Mouse (Mus musculus) forebrain, embryonic 14.5 days (tissue): Measurements from ENCODE around the gene Rbm41. TPM values are rescaled to one million over a fixed set of nuclear protein-coding genes. Genes with fewer than 3 reads are reported as not detected.
A peak's percentile ranks its signal among the peaks of the same experiment; 100 is the strongest.

Experiments used
- ATAC-seq: fragments of 200-750 bp; cut with Nextera tagmentation; 2 replicates; pipeline ENCODE4 v1.8.0; 2017; ENCODE audit warnings: mild to moderate bottlenecking, moderate library complexity
- DNase-seq: peaks from one replicate; pipeline ENCODE4 v3.0.0-alpha.2; 2015; ENCODE audit warnings: low spot score
- H3K27ac ChIP-seq: fragments of 300-500 bp; sonication (generic); 2 replicates; pipeline ENCODE4 v1.5.1; 2014; ENCODE audit warnings: low read depth, mild to moderate bottlenecking, control low read depth, low read length, moderate library complexity
- H3K27me3 ChIP-seq: fragments of 300-500 bp; sonication (generic); replicated peaks from 2 replicates; pipeline ENCODE4 v1.6.1; 2014; ENCODE audit warnings: low read length, control low read depth, mixed read lengths; ENCODE audit not compliant: control insufficient read depth, insufficient read depth
- H3K36me3 ChIP-seq: fragments of 300-500 bp; sonication (generic); 2 replicates; pipeline ENCODE4 v1.6.1; 2014; ENCODE audit warnings: low read length, control low read depth; ENCODE audit not compliant: control insufficient read depth, insufficient read depth
- H3K4me1 ChIP-seq: fragments of 300-500 bp; sonication (generic); 2 replicates; pipeline ENCODE4 v1.6.1; 2014; ENCODE audit warnings: antibody characterized with exemption, low read length, control low read depth; ENCODE audit not compliant: control insufficient read depth, insufficient read depth
- H3K4me2 ChIP-seq: fragments of 300-500 bp; sonication (generic); 2 replicates; pipeline ENCODE4 v1.6.1; 2014; ENCODE audit warnings: mild to moderate bottlenecking, control low read depth, low read length
- H3K4me3 ChIP-seq: fragments of 300-500 bp; sonication (generic); 2 replicates; pipeline ENCODE4 v1.5.1; 2014; ENCODE audit warnings: low read depth, low read length, control low read depth
- H3K9ac ChIP-seq: fragments of 300-500 bp; sonication (generic); 2 replicates; pipeline ENCODE4 v1.6.1; 2014; ENCODE audit warnings: mild to moderate bottlenecking, low read length, control low read depth, moderate library complexity
- H3K9me3 ChIP-seq: fragments of 300-500 bp; sonication (generic); replicated peaks from 2 replicates; pipeline ENCODE4 v1.6.1; 2016; ENCODE audit warnings: low read length, control low read depth, mixed read lengths; ENCODE audit not compliant: control insufficient read depth
- WGBS: fragments of 180-500 bp; shearing (Covaris S2); extraction: QIAGEN DNeasy Blood & Tissue Kit; methylation state at CpG from one replicate; pipeline ENCODE4 v1.1.7; 2014; 5-methylcytosine and 5-hydroxymethylcytosine counted together
- polyA plus RNA-seq: library from polyadenylated mRNA; unstranded; fragments of >200 nt; fragmentation: Nextera tagmentation; extraction: Ambion mirVana; gene quantifications from 2 replicates; pipeline ENCODE4 v1.2.1, GENCODE M21; 2014

Rbm41 gene
- polyA plus RNA-seq, 1 experiment from 2014 or later, result 6.9 TPM

DNA sequence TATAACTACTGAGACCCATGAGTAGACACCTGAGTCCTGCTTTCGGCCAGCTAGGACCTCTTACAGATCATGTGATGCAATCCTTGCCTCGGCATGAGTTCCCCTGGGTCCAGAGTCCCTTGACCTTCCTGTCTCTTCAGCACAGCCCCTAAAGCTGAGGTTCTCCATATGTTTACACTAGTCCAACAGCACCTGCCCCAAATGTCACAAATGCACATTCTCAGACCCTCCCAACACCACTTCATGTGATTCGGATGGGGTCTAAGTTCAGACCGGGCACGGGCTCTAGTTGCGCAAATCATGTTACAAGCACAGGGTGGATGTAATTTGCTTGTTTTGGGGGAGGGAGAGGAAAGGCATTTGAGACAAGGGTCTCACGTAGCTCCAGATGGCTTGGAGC is 121.3 kb downstream of the Rbm41 start:
- ATAC-seq, result no peak
- WGBS, result 86% methylated on average over 7 of the region's 7 CpGs
- no peaks in the 10 kb centered on the region for H3K27me3 ChIP-seq

DNA sequence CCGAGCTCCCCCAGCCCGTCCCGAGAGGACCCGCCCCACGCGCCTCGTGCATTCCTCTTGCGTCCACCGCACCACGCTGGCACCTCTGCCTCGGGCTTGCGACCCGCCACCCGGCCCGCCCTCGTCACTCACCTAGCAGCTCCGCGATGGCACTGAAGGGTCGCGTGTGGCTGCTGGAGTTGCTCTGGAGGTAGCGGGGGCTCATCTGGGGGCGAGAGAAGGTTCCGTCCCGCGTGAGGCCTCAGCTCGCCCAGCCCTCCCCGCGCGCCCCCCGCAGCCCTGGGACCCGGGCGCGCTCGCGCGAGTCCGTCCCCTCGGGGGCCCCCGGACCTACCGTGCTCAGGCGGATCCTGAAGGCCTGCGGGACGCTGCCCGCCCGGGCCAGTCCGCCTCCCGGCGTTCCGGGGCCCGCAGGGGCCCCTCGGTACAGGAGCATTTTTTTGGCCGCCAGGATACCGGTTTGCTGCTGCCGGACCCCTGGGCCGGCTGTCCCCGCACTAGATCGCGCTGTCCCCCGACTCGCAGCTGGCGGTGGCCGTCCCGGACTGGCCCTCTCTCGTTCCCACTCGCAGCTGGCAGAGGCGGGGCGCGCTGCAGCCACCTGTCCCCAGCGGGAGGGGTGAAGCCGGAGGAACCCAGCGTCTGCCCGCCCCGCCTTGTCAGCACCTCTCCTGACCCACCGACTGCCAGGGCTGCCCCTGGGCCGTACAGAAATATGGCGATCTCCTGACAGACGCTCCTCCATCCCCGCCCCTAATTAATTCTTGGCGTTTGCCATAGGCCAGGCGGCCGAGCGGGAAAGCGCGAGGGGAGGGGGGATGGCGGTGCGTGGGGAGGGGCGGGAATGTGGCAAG is 127.2 kb downstream of the Rbm41 start, which contains the start of gene Morc4:
Gene Morc4 (minus strand): TSS at position 740 of the 854 bp plus-strand sequence.
- WGBS, result 43% methylated on average over 76 of the region's 87 CpGs
- peak within 1 kb of the TSS; percentile 57 for H3K9ac ChIP-seq

More for the DNA sequence above, 121.3 kb downstream of the Rbm41 start:
- DNase-seq, result no peak
- H3K36me3 ChIP-seq, result no peaks in the 10 kb centered on the region
- H3K4me2 ChIP-seq, result no peak overlapping the region
- peaks cover 3% of the 10 kb centered on the region; the same call in 1 of the 2 replicates for H3K4me1 ChIP-seq
- no peak overlapping the region for H3K4me3 ChIP-seq
- H3K9ac ChIP-seq, result no peak overlapping the region
- H3K27ac ChIP-seq, result no peak overlapping the region
- no peaks in the 10 kb centered on the region for H3K9me3 ChIP-seq

DNA sequence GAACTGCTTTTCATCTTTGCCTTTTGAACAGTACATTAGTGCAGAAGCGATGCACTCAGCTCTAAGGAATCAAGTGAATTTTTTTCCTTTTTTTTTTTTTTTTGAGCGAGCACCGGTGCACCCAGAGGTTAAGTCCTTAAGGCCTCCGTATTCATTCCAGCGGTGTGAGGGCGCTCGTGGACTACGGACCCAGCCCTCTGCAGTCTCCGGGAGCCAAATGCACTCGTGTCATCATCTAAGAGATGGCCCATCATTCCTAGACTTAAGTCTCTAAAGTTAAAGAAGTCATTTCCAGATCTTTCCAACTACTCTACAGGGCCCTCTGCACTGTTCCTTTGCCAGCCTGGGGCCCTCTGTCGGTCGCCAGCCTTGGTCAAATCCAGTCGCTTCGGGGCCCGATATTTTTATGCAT is 128.1 kb downstream of the Rbm41 start:
- DNase-seq (peak; percentile 24), ATAC-seq (peak; percentile 25)
- Histone ChIP-seq H3K4me3 (peak overlapping the region; percentile 46), H3K27ac (no peak overlapping the region), H3K4me1 (no peaks in the 10 kb centered on the region), H3K36me3 (no peaks in the 10 kb centered on the region), H3K4me2 (peak overlapping the region; percentile 66), H3K27me3 (no peaks in the 10 kb centered on the region), H3K9ac (no peak overlapping the region), H3K9me3 (no peaks in the 10 kb centered on the region)
- WGBS, result 28% methylated on average over 15 of the region's 15 CpGs

More for the DNA sequence above, 127.2 kb downstream of the Rbm41 start, which contains the start of gene Morc4:
- Histone ChIP-seq H3K4me3 (peak within 1 kb of the TSS; percentile 46), H3K27ac (no peak within 1 kb of the TSS), H3K27me3 (no peaks in the 10 kb centered on the region), H3K36me3 (no peaks in the 10 kb centered on the region), H3K4me1 (no peaks in the 10 kb centered on the region), H3K4me2 (peak within 1 kb of the TSS; percentile 66), H3K9me3 (no peaks in the 10 kb centered on the region)
- DNase-seq, result peak; percentile 74
- ATAC-seq, result peak; percentile 95

DNA sequence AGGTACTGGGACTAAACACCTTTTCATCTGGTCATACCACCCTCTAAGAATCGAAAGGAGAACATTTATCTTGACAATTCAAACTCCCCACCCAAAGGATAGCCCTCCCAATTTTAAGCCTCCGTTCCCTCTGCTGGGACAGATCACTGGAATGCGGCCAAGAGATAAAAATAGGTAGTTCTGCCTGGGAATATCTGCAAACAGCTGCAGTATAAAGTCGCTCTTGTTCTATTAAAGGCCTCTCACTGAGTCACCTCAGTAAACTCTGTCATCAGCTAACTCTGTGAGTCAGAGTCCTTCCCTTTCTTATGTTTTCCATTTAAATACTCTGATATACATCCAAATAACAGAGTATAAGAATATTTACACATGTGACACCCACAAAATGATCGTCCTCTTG is 139.0 kb downstream of the Rbm41 start:
- Histone ChIP-seq H3K9ac (no peak overlapping the region), H3K9me3 (no peaks in the 10 kb centered on the region), H3K27me3 (no peaks in the 10 kb centered on the region), H3K4me2 (no peak overlapping the region), H3K36me3 (no peaks in the 10 kb centered on the region), H3K4me1 (no peaks in the 10 kb centered on the region), H3K4me3 (no peak overlapping the region), H3K27ac (no peak overlapping the region)
- DNase-seq (no peak), ATAC-seq (no peak)
- 79% methylated on average over 5 of the region's 5 CpGs for WGBS

DNA sequence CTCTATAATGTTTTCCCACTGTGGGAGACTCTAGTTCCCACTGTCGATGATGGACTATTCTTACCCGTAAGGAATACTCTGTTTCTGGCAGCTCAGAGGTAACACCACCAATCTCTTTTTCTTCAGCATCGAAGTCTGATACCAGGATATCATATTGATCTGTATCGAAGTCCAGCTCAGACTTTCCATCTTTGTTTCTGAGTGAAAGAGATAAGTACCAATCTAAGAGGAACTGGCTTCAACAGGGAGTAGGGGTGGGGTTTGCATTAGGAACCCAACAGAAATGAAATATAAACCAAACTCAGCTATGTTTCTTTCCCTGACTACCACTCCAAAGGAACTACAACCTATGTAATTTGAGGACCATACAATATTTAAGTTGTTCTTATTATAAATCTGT is 143.6 kb downstream of the Rbm41 start:
- 91% methylated on average over 4 of the region's 4 CpGs for WGBS
- no peak for DNase-seq
- no peak overlapping the region for H3K4me3 ChIP-seq

DNA sequence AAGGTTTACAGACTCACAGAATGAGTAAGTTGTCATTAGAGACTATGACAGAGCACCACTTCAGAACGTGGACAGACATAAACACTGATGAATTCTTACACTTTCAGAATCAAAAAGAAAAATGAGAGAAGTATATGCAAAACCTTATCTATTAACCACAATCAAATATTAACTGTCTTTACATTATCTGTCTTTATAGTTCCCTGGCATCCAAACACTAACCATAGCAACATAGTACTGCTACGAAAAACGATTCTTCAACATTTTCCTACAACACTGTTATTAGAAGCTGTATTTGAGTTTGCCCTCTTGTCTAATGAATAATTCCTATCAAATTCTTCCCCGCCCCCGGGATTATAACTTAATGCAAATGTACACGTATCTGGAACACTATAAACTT is 157.3 kb downstream of the Rbm41 start:
- Histone ChIP-seq H3K36me3 (no peaks in the 10 kb centered on the region), H3K9ac (no peak overlapping the region), H3K9me3 (no peaks in the 10 kb centered on the region), H3K27ac (no peak overlapping the region), H3K27me3 (no peaks in the 10 kb centered on the region), H3K4me1 (no peaks in the 10 kb centered on the region), H3K4me2 (no peak overlapping the region), H3K4me3 (no peak overlapping the region)
- WGBS, result 77% methylated on average over 6 of the region's 6 CpGs
- DNase-seq, result no peak
- no peak for ATAC-seq

More for the DNA sequence above, 143.6 kb downstream of the Rbm41 start:
- no peaks in the 10 kb centered on the region for H3K4me1 ChIP-seq
- ATAC-seq, result no peak
- H3K9me3 ChIP-seq, result no peaks in the 10 kb centered on the region
- H3K27ac ChIP-seq, result no peak overlapping the region
- H3K9ac ChIP-seq, result no peak overlapping the region
- no peaks in the 10 kb centered on the region for H3K27me3 ChIP-seq
- H3K36me3 ChIP-seq, result no peaks in the 10 kb centered on the region
- H3K4me2 ChIP-seq, result no peak overlapping the region

Other genes with a start within 250 kb of the Rbm41 start
- gene Ripply1, start 216.2 kb downstream of the Rbm41 start, polyA plus RNA-seq, result not detected in 2 replicates
- gene Cldn2, start 197.8 kb downstream of the Rbm41 start, polyA plus RNA-seq, result 0.56 and 0.61 TPM in 2 replicates
- 2.0 and 3.1 TPM in 2 replicates for gene Morc4, start 126.9 kb downstream of the Rbm41 start, polyA plus RNA-seq
- gene Nup62cl, start 64.1 kb upstream of the Rbm41 start, polyA plus RNA-seq, result 3.7 and 4.0 TPM in 2 replicates
- gene Pih1h3b, start 64.3 kb upstream of the Rbm41 start, polyA plus RNA-seq, result not detected in 2 replicates